Mouse (Mus musculus) stomach, postnatal 0 days (tissue): ENCODE data around the gene Mical1.

Experiments
- CTCF ChIP-seq: IDR thresholded peaks from 2 replicates; pipeline ENCODE4 v1.5.1; 2016; ENCODE audit warnings: antibody characterized with exemption, low read depth, mild to moderate bottlenecking, moderate library complexity
- EP300 ChIP-seq: optimal IDR thresholded peaks from 2 replicates; pipeline ENCODE3; 2016; ENCODE audit warnings: antibody characterized with exemption

- TF ChIP-seq CTCF: peak; percentile 21; the same call in 1 of the 2 replicates
- no peak for TF ChIP-seq EP300
Measured at GRCm38 (mm10) chr10:41489708-41490517, 13.8 kb downstream of the Mical1 start, which contains the start of the genes Smpd2 and Ppil6.
